Mouse (Mus musculus) cerebellum, adult 2 months (tissue): ENCODE data around the gene Hipk3. TPM values are rescaled to one million over a fixed set of nuclear protein-coding genes. Genes with fewer than 3 reads are reported as not detected.

Source experiments
- DNase-seq, 2 experiments: peaks; one replicate each; pipeline ENCODE4 v3.0.0; 2021
- H3K27ac ChIP-seq: fragments of 200-500 bp; 2 replicates; pipeline ENCODE4 v1.5.1; 2012; ENCODE audit warnings: low read length, control low read depth, inconsistent platforms; ENCODE audit not compliant: insufficient read depth
- H3K27me3 ChIP-seq: fragments of 200-500 bp; 2 replicates; pipeline ENCODE4 v1.6.1; 2012; ENCODE audit warnings: inconsistent platforms, mild to moderate bottlenecking, low read length, moderate library complexity; ENCODE audit not compliant: control insufficient read depth, insufficient read depth
- H3K4me1 ChIP-seq: fragments of 200-500 bp; 2 replicates; pipeline ENCODE4 v1.6.1; 2011; ENCODE audit warnings: low read length; ENCODE audit not compliant: control insufficient read depth, insufficient read depth
- H3K4me3 ChIP-seq: fragments of 200-500 bp; replicated peaks from 2 replicates; pipeline ENCODE3; 2011; ENCODE audit warnings: mild to moderate bottlenecking, low read depth, low read length, control low read depth; ENCODE audit not compliant: insufficient read depth
- CTCF ChIP-seq: fragments of 200-500 bp; IDR thresholded peaks from 2 replicates; pipeline ENCODE4 v1.5.1; 2011; ENCODE audit warnings: low read depth, mild to moderate bottlenecking, control low read depth, low read length, moderate library complexity, borderline replicate concordance; ENCODE audit not compliant: insufficient read depth
- POLR2A ChIP-seq: fragments of 200-500 bp; IDR thresholded peaks from 2 replicates; pipeline ENCODE4 v1.6.1; 2011; ENCODE audit warnings: low read length, control low read depth, borderline replicate concordance; ENCODE audit not compliant: insufficient read depth
- WGBS: fragments of 180-500 bp; shearing (Covaris S2); methylation state at CpG from one replicate; pipeline ENCODE4 v1.1.7; 2018; 5-methylcytosine and 5-hydroxymethylcytosine counted together
- polyA plus RNA-seq: library from polyadenylated mRNA; depleted of rRNA; stranded (reverse); fragments of >200 nt; gene quantifications from 2 replicates; pipeline ENCODE4 v1.2.3, GENCODE M21; 2012

Hipk3 gene
- polyA plus RNA-seq, 1 experiment, result 39.5 TPM

GRCm38 (mm10) chr2:104501091-104501490 lies 6.8 kb upstream of the Hipk3 start:
- no peak for TF ChIP-seq POLR2A
- no peak for TF ChIP-seq CTCF
- no peak for DNase-seq
- Histone ChIP-seq H3K4me1 (no peaks in the 10 kb centered on the region), H3K27me3 (no peaks in the 10 kb centered on the region), H3K27ac (no peak overlapping the region), H3K4me3 (no peak overlapping the region)
- 77% methylated on average over 2 of the region's 2 CpGs for whole genome bisulfite sequencing

- no peak overlapping the region for H3K27ac ChIP-seq
- DNase-seq, result no peak
- TF ChIP-seq POLR2A, result no peak
- TF ChIP-seq CTCF, result no peak
- H3K4me1 ChIP-seq, result no peaks in the 10 kb centered on the region; the same call in 1 of the 2 replicates
- no peaks in the 10 kb centered on the region for H3K27me3 ChIP-seq
- WGBS, result 62% methylated on average over 4 of the region's 4 CpGs
- H3K4me3 ChIP-seq, result no peak overlapping the region
Observed at GRCm38 (mm10) chr2:104497771-104498170, 3.5 kb upstream of the Hipk3 start.

DNA sequence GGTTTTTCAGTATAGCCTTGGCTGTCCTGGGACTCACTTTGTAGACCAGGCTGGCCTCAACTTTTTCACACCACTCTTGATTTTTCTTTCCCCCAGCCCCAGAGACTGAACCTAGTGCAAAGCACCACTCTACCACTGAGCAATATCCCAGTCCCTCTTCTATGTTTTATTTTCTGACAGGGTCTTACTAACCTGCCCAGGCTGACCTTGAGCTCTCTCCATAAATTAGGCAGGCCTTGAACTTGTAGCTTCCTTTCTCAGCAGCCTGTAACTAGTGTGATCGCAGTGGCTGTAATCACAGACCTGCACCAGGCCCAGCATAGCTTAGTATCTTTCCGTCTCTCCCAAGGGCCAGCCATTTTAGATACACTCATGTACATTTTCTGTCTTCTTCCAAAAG lies 3.0 kb upstream of the Hipk3 start:
- no peak for DNase-seq
- TF ChIP-seq CTCF (no peak), POLR2A (no peak)
- no peaks in the 10 kb centered on the region; the same call in 1 of the 2 replicates for H3K4me1 ChIP-seq
- no peak overlapping the region for H3K27ac ChIP-seq
- 97% methylated on average over 2 of the region's 2 CpGs for WGBS
- no peak overlapping the region for H3K4me3 ChIP-seq
- no peaks in the 10 kb centered on the region for H3K27me3 ChIP-seq

DNA sequence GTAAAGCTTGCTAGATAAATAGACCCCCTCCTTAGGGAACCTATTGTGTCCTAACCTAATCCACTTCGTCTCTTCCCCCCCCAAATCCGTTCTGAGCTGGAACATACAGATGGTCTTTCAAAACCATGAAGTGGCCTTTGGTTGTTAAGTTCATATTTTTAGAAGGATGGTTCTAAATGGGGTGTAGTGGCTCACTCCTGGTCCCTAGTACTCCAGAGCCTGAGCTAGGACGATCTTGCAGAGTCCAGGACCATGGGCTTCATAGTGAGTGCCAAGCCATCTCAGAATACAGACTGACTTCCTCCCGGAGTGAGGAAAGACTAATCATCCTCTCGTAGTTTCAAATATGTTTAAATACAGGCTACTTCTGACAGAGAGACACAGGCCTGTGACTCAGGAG lies 2.0 kb upstream of the Hipk3 start:
- no peak overlapping the region for H3K4me3 ChIP-seq
- peaks cover 3% of the 10 kb centered on the region; the same call in 1 of the 2 replicates for H3K4me1 ChIP-seq
- WGBS, result 73% methylated on average over 5 of the region's 5 CpGs
- no peak for TF ChIP-seq CTCF
- TF ChIP-seq POLR2A, result no peak
- DNase-seq, result no peak
- no peak overlapping the region for H3K27ac ChIP-seq
- no peaks in the 10 kb centered on the region for H3K27me3 ChIP-seq

DNA sequence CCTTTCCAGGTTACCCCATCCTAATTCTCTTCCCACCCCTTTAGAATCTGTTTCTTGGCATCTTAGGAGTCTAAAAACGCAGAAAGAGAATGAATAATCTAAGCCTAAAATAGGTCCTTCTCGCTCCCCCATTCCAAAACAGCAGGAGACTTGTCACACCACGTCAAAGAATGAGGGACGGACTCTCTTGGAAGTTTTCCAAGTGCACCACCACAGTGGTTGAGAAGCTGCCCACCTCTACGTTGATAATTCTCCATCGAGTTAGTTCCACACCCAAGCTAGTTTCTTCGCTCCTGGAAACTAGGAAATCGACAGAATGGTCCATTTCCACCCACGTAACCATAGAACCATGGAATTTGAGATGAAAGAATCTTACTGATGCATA lies 547 bp upstream of the Hipk3 start:
- no peak for DNase-seq
- WGBS, result 11% methylated on average over 9 of the region's 9 CpGs
- Histone ChIP-seq H3K27me3 (no peaks in the 10 kb centered on the region), H3K4me1 (peaks cover 6% of the 10 kb centered on the region; the same call in 1 of the 2 replicates), H3K4me3 (peak overlapping the region; percentile 62), H3K27ac (peak overlapping the region; percentile 95)
- TF ChIP-seq CTCF, result no peak
- TF ChIP-seq POLR2A, result no peak

DNA sequence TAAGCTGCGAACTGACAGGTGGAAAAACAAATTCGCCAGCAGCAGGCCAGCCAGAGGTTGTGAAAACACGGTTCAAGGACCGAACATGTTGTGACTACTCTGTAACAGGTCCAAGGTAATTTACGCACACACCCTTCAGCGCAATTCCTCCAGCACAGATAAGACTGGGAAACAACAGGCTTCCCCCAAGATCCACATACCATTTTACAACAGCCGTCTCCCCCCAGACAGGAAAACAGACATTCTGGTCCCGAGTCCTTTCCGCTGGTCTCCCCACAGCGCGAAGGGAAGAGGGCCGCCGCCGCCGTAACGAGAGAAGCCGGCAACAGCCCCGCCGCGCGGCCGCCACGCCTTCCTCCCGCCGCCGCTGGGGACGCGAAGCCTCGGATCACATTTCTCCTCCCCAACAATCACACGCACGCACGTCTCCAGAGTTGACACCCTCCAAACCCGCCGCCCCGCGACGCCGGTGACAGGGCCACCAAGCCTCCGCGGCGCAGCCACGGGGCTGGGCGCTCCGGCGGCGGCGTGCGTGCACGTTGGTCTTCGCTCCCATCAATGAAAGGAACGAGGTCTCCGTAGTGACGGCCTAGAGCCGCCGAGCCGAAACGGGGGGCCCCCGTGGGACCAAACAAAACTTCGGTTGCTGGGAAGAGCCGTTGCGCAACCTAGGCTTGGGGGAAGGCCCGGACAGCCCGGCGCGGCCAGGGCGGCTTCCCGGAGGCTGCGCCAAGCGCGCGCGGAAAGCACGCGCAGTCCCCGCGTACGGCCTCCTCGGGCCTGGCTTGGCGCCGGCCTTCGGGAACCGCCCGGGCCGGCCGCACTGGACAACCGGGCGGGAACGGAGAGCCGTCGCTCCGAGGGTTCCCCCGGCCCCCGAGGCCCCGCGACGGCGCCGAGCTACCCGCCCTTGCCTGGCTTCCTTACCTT lies 960 bp downstream of the Hipk3 start:
- peaks cover 8% of the 10 kb centered on the region; the same call in 1 of the 2 replicates for H3K4me1 ChIP-seq
- H3K4me3 ChIP-seq, result peak overlapping the region; percentile 97
- WGBS, result under 1% methylated on average over 99 of the region's 99 CpGs
- H3K27me3 ChIP-seq, result no peaks in the 10 kb centered on the region
- DNase-seq, result peak; percentile 86 to 87
- TF ChIP-seq POLR2A (peak; percentile 61; the same call in 1 of the 2 replicates), CTCF (no peak; the same call in 1 of the 2 replicates)
- peak overlapping the region; percentile 95 for H3K27ac ChIP-seq

GRCm38 (mm10) chr2:104491221-104491795 lies 2.9 kb downstream of the Hipk3 start:
- no peak for DNase-seq
- Histone ChIP-seq H3K27ac (no peak overlapping the region), H3K27me3 (no peaks in the 10 kb centered on the region), H3K4me3 (peak overlapping the region; percentile 27), H3K4me1 (peaks cover 10% of the 10 kb centered on the region; the same call in 1 of the 2 replicates)
- WGBS, result 18% methylated on average over 2 of the region's 2 CpGs
- no peak for TF ChIP-seq POLR2A
- TF ChIP-seq CTCF, result no peak
